Comparison of ENCODE assay signal across 22 mouse cellular contexts in genomic region chr10:79574796-79575195, GRCm38 (mm10). TPM values are rescaled to one million over a fixed set of nuclear protein-coding genes. Genes with fewer than 3 reads are reported as not detected.
"Had no signal": no experiment of that assay in that cellular context is flagged by ENCODE, and none has a peak within 500 bp of the region (broad histone marks: within the 10 kb centered on the region; RNA-seq: fewer than 3 reads in every experiment).

No protein-coding gene starts in this region.

- H3K9me3 ChIP-seq: liver, embryonic 15.5 days; midbrain, embryonic 10.5 days; midbrain, embryonic 12.5 days; neural tube, embryonic 12.5 days; stomach, embryonic 15.5 days had no signal

- H3K36me3 ChIP-seq: liver, embryonic 15.5 days; midbrain, embryonic 10.5 days; midbrain, embryonic 12.5 days; neural tube, embryonic 12.5 days; stomach, embryonic 15.5 days had no signal

- H3K4me2 ChIP-seq: liver, embryonic 15.5 days; lung, embryonic 14.5 days; midbrain, embryonic 12.5 days; neural tube, embryonic 12.5 days; stomach, embryonic 15.5 days had no signal

- H3K4me1 ChIP-seq: liver, embryonic 15.5 days; midbrain, embryonic 10.5 days; midbrain, embryonic 12.5 days; neural tube, embryonic 12.5 days; stomach, embryonic 15.5 days had no signal

- H3K27ac ChIP-seq: liver, embryonic 15.5 days; midbrain, embryonic 10.5 days; midbrain, embryonic 12.5 days; neural tube, embryonic 12.5 days; stomach, embryonic 15.5 days; stomach, postnatal 0 days had no signal

- H3K27me3 ChIP-seq: neural tube, embryonic 12.5 days; stomach, embryonic 15.5 days had no signal

- H3K9ac ChIP-seq: liver, embryonic 15.5 days; lung, embryonic 14.5 days; midbrain, embryonic 12.5 days; neural tube, embryonic 12.5 days; stomach, embryonic 15.5 days had no signal

- H3K4me3 ChIP-seq: liver, embryonic 15.5 days; midbrain, embryonic 10.5 days; midbrain, embryonic 12.5 days; neural tube, embryonic 12.5 days; stomach, embryonic 15.5 days had no signal

- DNase-seq: lung, adult 18-20 months; lung, embryonic 14.5 days; lung, postnatal 10 days; midbrain, embryonic 14.5 days; right cerebral cortex, postnatal 14 days; thymus, adult 2 months; thymus, postnatal 25 days; thymus, postnatal 4 days had no signal

RNA-seq across cellular contexts. Expression of gene Theg, which starts 12.3 kb away (rescaled TPM):
- total RNA-seq: megakaryocyte, adult 5-6 weeks; megakaryocyte-erythroid progenitor cell, adult 5-6 weeks; midbrain, postnatal 0 days; monocyte, adult 5-6 weeks; neutrophil, adult 5-6 weeks had no signal
- polyA plus RNA-seq: liver, embryonic 15.5 days; lung, embryonic 14.5 days; lung, embryonic 16.5 days; midbrain, embryonic 10.5 days; midbrain, embryonic 12.5 days; midbrain, embryonic 14.5 days; midbrain, postnatal 0 days; neural tube, embryonic 12.5 days; neural tube, embryonic 14.5 days; stomach, embryonic 15.5 days; stomach, postnatal 0 days; thymus, adult 2 months had no signal

RNA-seq across cellular contexts. Expression of gene C2cd4c, which starts 39.0 kb away (rescaled TPM):
- total RNA-seq: megakaryocyte, adult 5-6 weeks; megakaryocyte-erythroid progenitor cell, adult 5-6 weeks; monocyte, adult 5-6 weeks; neutrophil, adult 5-6 weeks had no signal
- polyA plus RNA-seq: liver, embryonic 15.5 days; lung, embryonic 14.5 days; lung, embryonic 16.5 days; neural tube, embryonic 12.5 days; spleen, adult 2 months had no signal
